Mouse (Mus musculus) stomach, embryonic 16.5 days (tissue): ENCODE measurements at regions not wholly inside any gene's neighbourhood (a gene's known extent, or its start where the extent isn't known, plus 50 kb on each side); places are given as distances from the start of the nearest gene placed in this dataset.
"Not testable (repeated sequence)": the region's sequence is repeated elsewhere in the genome, so short reads cannot be mapped to it uniquely, and the experiment has no call there.

Source experiments
- ATAC-seq: fragments of 200-750 bp; cut with Nextera tagmentation; 2 replicates; pipeline ENCODE4 v1.8.0; 2017; ENCODE audit warnings: moderate number of reproducible peaks, moderate TSS enrichment; ENCODE audit not compliant: insufficient read depth, low FRiP score
- H3K27ac ChIP-seq: fragments of 300-500 bp; sonication (generic); 2 replicates; pipeline ENCODE4 v1.5.1; 2014; ENCODE audit warnings: low read length
- H3K27me3 ChIP-seq: fragments of 300-500 bp; sonication (generic); 2 replicates; pipeline ENCODE4 v1.6.1; 2014; ENCODE audit warnings: low read length, control low read depth, mixed read lengths; ENCODE audit not compliant: control insufficient read depth, insufficient read depth
- H3K36me3 ChIP-seq: fragments of 300-500 bp; sonication (generic); 2 replicates; pipeline ENCODE4 v1.6.1; 2014; ENCODE audit warnings: low read length; ENCODE audit not compliant: control insufficient read depth, insufficient read depth
- H3K4me1 ChIP-seq: fragments of 300-500 bp; sonication (generic); 2 replicates; pipeline ENCODE4 v1.6.1; 2014; ENCODE audit warnings: low read length, control low read depth, mixed read lengths; ENCODE audit not compliant: control insufficient read depth, insufficient read depth
- H3K4me2 ChIP-seq: fragments of 300-500 bp; sonication (generic); 2 replicates; pipeline ENCODE4 v1.6.1; 2014; ENCODE audit warnings: low read depth, low read length, mixed read lengths
- H3K4me3 ChIP-seq: fragments of 300-500 bp; sonication (generic); replicated peaks from 2 replicates; pipeline ENCODE4 v1.5.1; 2014; ENCODE audit warnings: mild to moderate bottlenecking, low read length
- H3K9ac ChIP-seq: fragments of 300-500 bp; sonication (generic); 2 replicates; pipeline ENCODE4 v1.6.1; 2014; ENCODE audit warnings: low read length
- H3K9me3 ChIP-seq: fragments of 300-500 bp; sonication (generic); replicated peaks from 2 replicates; pipeline ENCODE4 v1.6.1; 2016; ENCODE audit warnings: low read length, control low read depth; ENCODE audit not compliant: control insufficient read depth
- WGBS: fragments of 180-500 bp; shearing (Covaris S2); extraction: QIAGEN DNeasy Blood & Tissue Kit; methylation state at CpG from one replicate; pipeline ENCODE4 v1.1.7; 2014; 5-methylcytosine and 5-hydroxymethylcytosine counted together

DNA sequence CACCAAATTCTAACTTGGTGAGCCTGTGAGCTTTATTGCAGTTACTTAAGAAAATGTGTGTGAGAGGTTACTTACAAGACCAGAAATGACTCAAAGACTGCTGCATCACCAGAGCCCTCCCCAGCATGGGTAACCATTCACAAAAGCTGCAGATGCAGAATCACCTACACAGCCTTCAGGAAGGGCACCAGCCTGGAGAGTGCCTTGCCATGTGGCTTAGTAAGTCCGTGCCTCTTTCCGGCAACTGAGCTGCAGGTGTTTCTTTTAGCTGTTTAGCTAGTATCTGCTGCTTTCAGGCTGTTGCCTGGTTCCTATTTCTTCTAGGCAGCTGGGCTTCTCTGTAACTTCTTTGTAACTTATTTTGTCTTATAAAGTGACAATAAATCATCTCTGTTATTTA is 213.2 kb upstream of the Stxbp6 start:
- H3K4me1 ChIP-seq, result no peaks in the 10 kb centered on the region
- ATAC-seq, result no peak
- H3K27me3 ChIP-seq, result no peaks in the 10 kb centered on the region
- WGBS, result 47% methylated on average over 2 of the region's 2 CpGs
- no peak overlapping the region for H3K4me3 ChIP-seq
- H3K36me3 ChIP-seq, result no peaks in the 10 kb centered on the region
- H3K27ac ChIP-seq, result no peak overlapping the region
- H3K4me2 ChIP-seq, result no peak overlapping the region
- H3K9ac ChIP-seq, result no peak overlapping the region
- no peaks in the 10 kb centered on the region for H3K9me3 ChIP-seq

GRCm38 (mm10) chr12:45256309-45256708 is 181.8 kb upstream of the Stxbp6 start:
- Histone ChIP-seq H3K4me2 (no peak overlapping the region), H3K27ac (no peak overlapping the region), H3K4me3 (no peak overlapping the region), H3K36me3 (no peaks in the 10 kb centered on the region), H3K9me3 (no peaks in the 10 kb centered on the region), H3K9ac (no peak overlapping the region), H3K27me3 (no peaks in the 10 kb centered on the region), H3K4me1 (no peaks in the 10 kb centered on the region)
- 80% methylated on average over 5 of the region's 5 CpGs for WGBS
- ATAC-seq, result no peak

DNA sequence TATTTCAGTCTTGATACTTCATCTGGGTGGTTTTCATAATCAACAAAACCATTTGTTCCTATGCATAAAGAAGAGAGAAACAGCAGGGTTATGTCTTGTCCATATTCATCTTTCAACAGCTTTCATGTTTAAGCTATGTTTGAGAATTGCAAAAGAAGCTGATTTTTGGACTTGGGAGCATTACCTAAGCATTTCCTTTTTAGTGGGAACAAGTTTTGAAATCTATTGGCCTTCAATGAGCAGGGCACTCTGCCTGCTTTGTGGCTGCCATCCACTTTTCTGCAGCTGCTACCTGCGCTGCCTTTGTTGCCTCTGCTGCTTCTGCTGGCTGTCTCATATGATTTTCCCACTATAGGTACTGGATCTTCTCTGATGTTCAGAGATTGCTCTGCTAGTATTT is 136.6 kb upstream of the Stxbp6 start:
- no peak overlapping the region for H3K4me2 ChIP-seq
- H3K27me3 ChIP-seq, result no peaks in the 10 kb centered on the region
- no peaks in the 10 kb centered on the region for H3K4me1 ChIP-seq
- H3K27ac ChIP-seq, result no peak overlapping the region
- H3K36me3 ChIP-seq, result no peaks in the 10 kb centered on the region
- 95% methylated on average over 1 of the region's 1 CpGs for WGBS
- no peak for ATAC-seq
- H3K9ac ChIP-seq, result no peak overlapping the region
- no peak overlapping the region for H3K4me3 ChIP-seq
- H3K9me3 ChIP-seq, result no peaks in the 10 kb centered on the region

DNA sequence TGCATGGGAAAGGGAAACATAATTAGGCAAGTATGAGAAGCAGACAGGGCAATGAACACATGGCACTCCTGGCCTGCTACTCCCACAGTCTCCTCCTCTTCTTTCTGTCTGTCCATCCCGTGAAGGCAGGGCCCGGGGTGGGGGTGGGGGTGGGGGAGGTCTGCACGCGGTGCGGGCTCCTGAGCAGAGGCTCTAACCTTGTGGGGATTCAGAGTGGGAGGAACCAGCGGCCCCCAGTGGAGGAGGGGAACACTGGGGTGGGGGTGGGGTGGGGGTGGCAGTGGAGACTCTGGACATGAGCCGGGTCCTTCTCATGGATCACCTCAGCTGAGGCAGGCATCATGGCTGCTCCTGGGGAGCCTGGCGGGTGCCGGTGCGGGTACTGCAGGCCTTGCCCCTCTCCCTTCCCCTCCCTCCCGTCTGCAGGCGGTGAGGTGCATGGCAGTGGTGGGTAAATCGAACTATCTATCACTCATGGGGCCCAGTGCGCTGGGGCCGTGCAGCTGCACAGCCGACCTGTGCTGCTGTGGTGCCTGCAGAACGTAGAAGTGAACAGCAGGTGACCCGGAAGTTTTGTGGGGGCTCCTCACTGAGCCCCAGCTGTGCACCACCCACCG is 120.9 kb upstream of the Stxbp6 start:
- Histone ChIP-seq H3K9me3 (no peaks in the 10 kb centered on the region), H3K27ac (no peak overlapping the region), H3K4me2 (no peak overlapping the region), H3K27me3 (no peaks in the 10 kb centered on the region), H3K4me3 (no peak overlapping the region), H3K36me3 (no peaks in the 10 kb centered on the region), H3K4me1 (no peaks in the 10 kb centered on the region), H3K9ac (no peak overlapping the region)
- WGBS, result 57% methylated on average over 19 of the region's 19 CpGs
- ATAC-seq, result peak; percentile 13; the same call in 1 of the 2 replicates

GRCm38 (mm10) chr12:45187149-45187548 is 112.6 kb upstream of the Stxbp6 start:
- no peaks in the 10 kb centered on the region for H3K4me1 ChIP-seq
- WGBS, result 10% methylated on average over 6 of the region's 6 CpGs
- no peak overlapping the region for H3K4me2 ChIP-seq
- no peak overlapping the region for H3K9ac ChIP-seq
- H3K9me3 ChIP-seq, result no peaks in the 10 kb centered on the region
- no peak overlapping the region for H3K27ac ChIP-seq
- no peak for ATAC-seq
- H3K4me3 ChIP-seq, result no peak overlapping the region
- no peaks in the 10 kb centered on the region for H3K27me3 ChIP-seq
- H3K36me3 ChIP-seq, result no peaks in the 10 kb centered on the region

DNA sequence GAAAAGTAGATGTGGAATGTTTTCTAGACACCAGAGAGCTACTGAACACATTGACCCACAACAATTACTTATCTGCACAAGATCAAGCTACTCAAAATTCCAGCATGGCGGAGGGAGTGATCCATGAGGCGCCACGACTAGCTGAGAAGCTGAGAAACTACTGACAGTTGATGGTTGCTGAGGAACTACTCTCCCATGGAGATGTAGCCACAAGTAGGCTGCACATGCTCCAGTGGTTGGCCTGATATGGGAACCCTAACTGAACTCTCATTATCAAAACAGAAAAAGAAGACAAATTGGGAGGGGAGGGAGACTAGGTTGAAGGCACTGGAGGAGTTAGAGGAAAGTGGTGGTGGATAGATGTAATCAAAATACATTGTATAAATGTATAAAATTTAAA is 110.0 kb upstream of the Stxbp6 start:
- Histone ChIP-seq H3K4me1 (no peaks in the 10 kb centered on the region), H3K27me3 (no peaks in the 10 kb centered on the region), H3K9ac (no peak overlapping the region), H3K4me2 (no peak overlapping the region), H3K36me3 (no peaks in the 10 kb centered on the region), H3K27ac (no peak overlapping the region), H3K9me3 (no peaks in the 10 kb centered on the region), H3K4me3 (no peak overlapping the region)
- no peak for ATAC-seq
- WGBS, result 81% methylated on average over 3 of the region's 3 CpGs

- 74% methylated on average over 3 of the region's 3 CpGs for WGBS
- no peak overlapping the region for H3K9ac ChIP-seq
Observed at GRCm38 (mm10) chr12:45177454-45177853, 102.9 kb upstream of the Stxbp6 start.

GRCm38 (mm10) chr12:45175259-45175658 is 100.8 kb upstream of the Stxbp6 start:
- H3K36me3 ChIP-seq, H3K4me1 ChIP-seq, H3K4me3 ChIP-seq, H3K9ac ChIP-seq, H3K4me2 ChIP-seq, ATAC-seq, H3K27ac ChIP-seq, H3K9me3 ChIP-seq, H3K27me3 ChIP-seq: not testable (repeated sequence)
- 82% methylated on average over 2 of the region's 2 CpGs for WGBS

More at GRCm38 (mm10) chr12:45177454-45177853, 102.9 kb upstream of the Stxbp6 start:
- Histone ChIP-seq H3K9me3 (no peaks in the 10 kb centered on the region), H3K4me2 (no peak overlapping the region), H3K27ac (no peak overlapping the region), H3K27me3 (no peaks in the 10 kb centered on the region), H3K36me3 (no peaks in the 10 kb centered on the region), H3K4me3 (no peak overlapping the region), H3K4me1 (no peaks in the 10 kb centered on the region)
- no peak for ATAC-seq

DNA sequence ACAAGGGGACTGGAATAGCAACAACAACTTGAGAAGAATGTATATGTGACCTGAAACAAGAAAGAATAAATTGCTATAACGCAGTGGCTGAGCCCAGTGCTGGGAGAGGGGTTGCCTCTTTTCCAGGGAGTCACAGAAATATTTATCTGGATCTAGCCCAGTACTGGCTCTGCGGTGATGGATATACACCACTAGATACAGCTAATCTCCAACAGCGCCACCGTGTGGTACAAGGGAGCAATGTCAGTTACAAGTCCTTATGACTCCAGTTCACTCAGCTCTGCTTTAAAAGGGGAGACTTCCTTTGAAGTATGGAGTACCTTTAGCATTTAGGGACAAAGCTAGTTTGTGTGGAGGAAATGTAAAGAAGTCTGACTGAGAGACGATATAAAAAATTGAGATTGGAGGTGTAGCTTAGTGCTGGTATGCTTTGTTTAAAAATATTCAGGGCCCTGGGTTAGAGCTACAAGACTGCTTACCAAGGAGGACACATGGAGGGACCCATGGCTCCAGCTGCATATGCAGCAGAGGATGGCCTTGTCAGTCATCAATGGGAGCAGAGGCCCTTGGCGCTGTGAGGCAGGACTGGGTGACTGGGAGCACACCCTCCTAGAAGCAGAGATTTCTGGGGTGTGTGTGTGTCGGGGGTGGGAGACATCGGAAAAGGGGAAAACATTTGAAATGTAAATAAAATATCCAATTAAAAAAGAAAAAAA is 97.6 kb upstream of the Stxbp6 start:
- no peak overlapping the region for H3K27ac ChIP-seq
- no peaks in the 10 kb centered on the region for H3K4me1 ChIP-seq
- 36% methylated on average over 8 of the region's 8 CpGs for whole genome bisulfite sequencing
- peak; percentile 60; the same call in 1 of the 2 replicates for ATAC-seq
- no peak overlapping the region for H3K4me3 ChIP-seq
- H3K9me3 ChIP-seq, result no peaks in the 10 kb centered on the region
- H3K27me3 ChIP-seq, result no peaks in the 10 kb centered on the region
- H3K36me3 ChIP-seq, result no peaks in the 10 kb centered on the region
- H3K9ac ChIP-seq, result no peak overlapping the region
- H3K4me2 ChIP-seq, result no peak overlapping the region
